Mouse (Mus musculus): ENCODE measurements at regions not wholly inside any gene's neighbourhood (a gene's known extent, or its start where the extent isn't known, plus 50 kb on each side); places are given as distances from the start of the nearest gene placed in this dataset.

DNA sequence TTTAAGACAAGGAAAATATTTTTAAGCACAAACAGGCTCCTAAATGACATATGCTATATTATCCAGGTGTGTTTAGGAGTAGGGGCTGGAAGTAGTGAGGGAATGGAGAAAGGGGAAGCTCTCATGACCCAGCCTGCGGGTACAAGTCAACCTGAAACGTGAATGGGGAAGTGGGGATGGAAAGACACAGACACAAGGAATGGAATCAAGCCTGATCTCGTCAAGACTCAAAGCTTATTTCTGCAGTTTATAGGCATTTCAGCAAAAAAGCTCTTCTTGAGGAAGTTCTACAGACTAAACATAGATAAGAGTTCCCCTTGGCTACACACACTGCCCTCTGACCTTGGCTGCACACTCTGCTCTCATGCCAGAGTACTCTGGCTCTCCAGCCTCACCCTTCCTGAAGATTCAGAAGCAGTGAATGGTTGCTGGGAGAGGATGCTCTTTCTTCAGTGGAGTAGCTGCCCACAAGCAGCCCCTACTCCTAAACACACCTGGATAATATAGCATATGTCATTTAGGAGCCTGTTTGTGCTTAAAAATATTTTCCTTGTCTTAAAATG, 106.4 kb upstream of the Rrp15 start:
- TF ChIP-seq CTCF (IDR thresholded peaks at IDR 0.05), result no peak
- no peak for TF ChIP-seq EP300 (IDR thresholded peaks at IDR 0.05)

All from lung, postnatal 0 days (tissue).